ENCODE assay signal across 1 mouse cellular context in the genomic region with DNA sequence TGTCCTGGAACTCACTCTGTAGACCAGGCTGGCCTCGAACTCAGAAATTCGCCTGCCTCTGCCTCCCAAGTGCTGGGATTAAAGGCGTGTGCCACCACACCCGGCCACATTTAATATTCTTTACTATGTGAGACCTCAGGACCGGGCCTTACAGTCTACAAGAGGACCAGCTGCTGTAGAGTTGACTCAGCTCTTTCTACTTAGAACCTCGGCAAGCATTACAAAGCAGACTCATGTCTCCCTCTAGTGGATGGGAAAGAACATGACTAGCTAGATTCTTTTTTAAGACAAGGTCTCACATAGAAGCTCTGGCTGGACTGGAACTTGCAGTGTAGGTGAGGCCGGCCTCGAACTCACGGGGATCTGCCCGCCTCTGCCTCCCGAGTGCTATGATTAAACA.
TF ChIP-seq lines count a peak whose summit lies in the region.

No protein-coding gene starts in this region.

TF ChIP-seq in MEL, 35 proteins besides CTCF, POLR2A, EP300 and RAD21 (continued from another document):
- TF ChIP-seq GABPA (IDR thresholded peaks at IDR 0.05; ENCODE audit: low read depth, low read length), result no peak
